ENCODE assay signal across 8 mouse cellular contexts in genomic region chr15:81859330-81860255, GRCm38 (mm10). TPM values are rescaled to one million over a fixed set of nuclear protein-coding genes. Genes with fewer than 3 reads are reported as not detected.
A peak's percentile ranks its signal among the peaks of the same experiment; 100 is the strongest.
DNase-seq lines count a peak whose midpoint lies in the region; ATAC-seq lines count a peak whose summit lies in the region.

No protein-coding gene starts in this region.

- peak overlapping the region; percentile 83 for H3K4me3 ChIP-seq in heart, embryonic 13.5 days
- peak overlapping the region; percentile 83 for H3K4me3 ChIP-seq in liver, embryonic 12.5 days
- peak overlapping the region; percentile 93 for H3K4me3 ChIP-seq in stomach, embryonic 15.5 days (replicated peaks)

- no peaks in the 10 kb centered on the region for H3K27me3 ChIP-seq in heart, embryonic 13.5 days (replicated peaks)
- H3K27me3 ChIP-seq in liver, embryonic 12.5 days (replicated peaks) = no peaks in the 10 kb centered on the region
- H3K27me3 ChIP-seq in stomach, embryonic 15.5 days (replicated peaks) = no peaks in the 10 kb centered on the region

- peak overlapping the region; percentile 92 for H3K9ac ChIP-seq in heart, embryonic 13.5 days
- peak overlapping the region; percentile 92 for H3K9ac ChIP-seq in liver, embryonic 12.5 days
- H3K9ac ChIP-seq in stomach, embryonic 15.5 days = peak overlapping the region; percentile 97

- peak; percentile 96 for DNase-seq in CD4-positive helper T cell, adult 2 months (ENCODE audit: low read depth, low spot score)
- peak; percentile 97 for DNase-seq in brain, embryonic 18.5 days (ENCODE audit: low read depth, low spot score)
- peak; percentile 84 for DNase-seq in fat pad, adult 2 months (ENCODE audit: extremely low read depth, low read depth, low spot score)
- peak; percentile 91 for DNase-seq in kidney, postnatal 10 days
- DNase-seq in natural killer cell, adult 2 months (ENCODE audit: low spot score in 2 of 2) = peak; percentile 84 to 89

- H3K9me3 ChIP-seq in heart, embryonic 13.5 days = no peaks in the 10 kb centered on the region
- H3K9me3 ChIP-seq in liver, embryonic 12.5 days (replicated peaks) = no peaks in the 10 kb centered on the region
- H3K9me3 ChIP-seq in stomach, embryonic 15.5 days = no peaks in the 10 kb centered on the region

- peaks cover 11% of the 10 kb centered on the region for H3K36me3 ChIP-seq in heart, embryonic 13.5 days
- peaks cover 14% of the 10 kb centered on the region for H3K36me3 ChIP-seq in liver, embryonic 12.5 days
- peaks cover 8% of the 10 kb centered on the region; the same call in 1 of the 2 replicates for H3K36me3 ChIP-seq in stomach, embryonic 15.5 days

- H3K27ac ChIP-seq in heart, embryonic 13.5 days (replicated peaks) = peak overlapping the region; percentile 98
- peak overlapping the region; percentile 92 for H3K27ac ChIP-seq in liver, embryonic 12.5 days
- peak overlapping the region; percentile 98 for H3K27ac ChIP-seq in stomach, embryonic 15.5 days

- peak; percentile 59 for ATAC-seq in heart, embryonic 13.5 days (ENCODE audit: extremely low read depth, insufficient number of reproducible peaks, low FRiP score, low TSS enrichment)
- peak; percentile 65 for ATAC-seq in liver, embryonic 12.5 days
- ATAC-seq in stomach, embryonic 15.5 days (ENCODE audit: insufficient read depth, low FRiP score, low read depth) = peak; percentile 82

- peak overlapping the region; percentile 89 for H3K4me2 ChIP-seq in heart, embryonic 13.5 days
- peak overlapping the region; percentile 89 for H3K4me2 ChIP-seq in liver, embryonic 12.5 days
- peak overlapping the region; percentile 92 for H3K4me2 ChIP-seq in stomach, embryonic 15.5 days

- peaks cover 33% of the 10 kb centered on the region for H3K4me1 ChIP-seq in heart, embryonic 13.5 days
- peaks cover 48% of the 10 kb centered on the region for H3K4me1 ChIP-seq in liver, embryonic 12.5 days
- peaks cover 2% of the 10 kb centered on the region; the same call in 1 of the 2 replicates for H3K4me1 ChIP-seq in stomach, embryonic 15.5 days

- 1% methylated on average over 39 of the region's 39 CpGs for WGBS in heart, embryonic 13.5 days
- under 1% methylated on average over 39 of the region's 39 CpGs for WGBS in liver, embryonic 12.5 days (ENCODE audit: insufficient replicate concordance)
- 0% methylated on average over 39 of the region's 39 CpGs for WGBS in stomach, embryonic 15.5 days

RNA-seq across cellular contexts. Expression of gene Tob2, which starts 1.0 kb away (rescaled TPM):
- 11.8 and 13.8 TPM in 2 replicates for polyA plus RNA-seq in heart, embryonic 13.5 days (2015; fragmentation: Nextera tagmentation; extraction: Ambion mirVana)
- polyA plus RNA-seq in liver, embryonic 12.5 days (2016; fragmentation: Nextera tagmentation; extraction: Ambion mirVana) = 12.8 and 14.5 TPM in 2 replicates
- polyA plus RNA-seq in stomach, embryonic 15.5 days (2015; fragmentation: Nextera tagmentation; extraction: Ambion mirVana) = 26.6 and 27.9 TPM in 2 replicates

RNA-seq across cellular contexts. Expression of gene Phf5a, which starts 12.1 kb away (rescaled TPM):
- polyA plus RNA-seq in heart, embryonic 13.5 days (2015; fragmentation: Nextera tagmentation; extraction: Ambion mirVana) = 92.7 and 114 TPM in 2 replicates
- polyA plus RNA-seq in liver, embryonic 12.5 days (2016; fragmentation: Nextera tagmentation; extraction: Ambion mirVana) = 140 and 145 TPM in 2 replicates
- polyA plus RNA-seq in stomach, embryonic 15.5 days (2015; fragmentation: Nextera tagmentation; extraction: Ambion mirVana) = 128 and 134 TPM in 2 replicates

RNA-seq across cellular contexts. Expression of gene Aco2, which starts 12.5 kb away (rescaled TPM):
- 486 and 514 TPM in 2 replicates for polyA plus RNA-seq in heart, embryonic 13.5 days (2015; fragmentation: Nextera tagmentation; extraction: Ambion mirVana)
- polyA plus RNA-seq in liver, embryonic 12.5 days (2016; fragmentation: Nextera tagmentation; extraction: Ambion mirVana) = 131 and 132 TPM in 2 replicates
- 153 and 185 TPM in 2 replicates for polyA plus RNA-seq in stomach, embryonic 15.5 days (2015; fragmentation: Nextera tagmentation; extraction: Ambion mirVana)

RNA-seq across cellular contexts. Expression of gene Tef, which starts 57.4 kb away (rescaled TPM):
- polyA plus RNA-seq in heart, embryonic 13.5 days (2015; fragmentation: Nextera tagmentation; extraction: Ambion mirVana) = 22.0 and 22.2 TPM in 2 replicates
- polyA plus RNA-seq in liver, embryonic 12.5 days (2016; fragmentation: Nextera tagmentation; extraction: Ambion mirVana) = 8.4 and 9.5 TPM in 2 replicates
- 24.1 and 24.6 TPM in 2 replicates for polyA plus RNA-seq in stomach, embryonic 15.5 days (2015; fragmentation: Nextera tagmentation; extraction: Ambion mirVana)

Comparison
In these comparisons a context has a peak if more than half of its experiments do, and no peak if none do; other contexts are left out.
1. Peak in every context shown above with its lines: DNase-seq, ATAC-seq, H3K4me3 ChIP-seq and H3K27ac ChIP-seq.